ENCODE assay signal across 26 mouse cellular contexts in genomic region chr9:92441468-92441867, GRCm38 (mm10). TPM values are rescaled to one million over a fixed set of nuclear protein-coding genes. Genes with fewer than 3 reads are reported as not detected.
A peak's percentile ranks its signal among the peaks of the same experiment; 100 is the strongest.
DNase-seq lines count a peak whose midpoint lies in the region; ATAC-seq and TF ChIP-seq lines count a peak whose summit lies in the region.
"Had no signal": no experiment of that assay in that cellular context is flagged by ENCODE, and none has a peak within 500 bp of the region (broad histone marks: within the 10 kb centered on the region; RNA-seq: fewer than 3 reads in every experiment).

No protein-coding gene starts in this region.

- no peaks in the 10 kb centered on the region for H3K27me3 ChIP-seq in CH12.LX (replicated peaks)
- H3K27me3 ChIP-seq in intestine, postnatal 0 days (replicated peaks; ENCODE audit: control insufficient read depth, insufficient read depth, low read length), result no peaks in the 10 kb centered on the region
- H3K27me3 ChIP-seq: heart, embryonic 12.5 days; heart, embryonic 15.5 days; hindbrain, embryonic 15.5 days; intestine, embryonic 15.5 days had no signal

- no peaks in the 10 kb centered on the region for H3K36me3 ChIP-seq in CH12.LX (replicated peaks in 1 of 2; ENCODE audit: control insufficient read depth in 1 of 2, insufficient read depth in 1 of 2, low read length in 1 of 2)
- H3K36me3 ChIP-seq in intestine, postnatal 0 days (ENCODE audit: control insufficient read depth, insufficient read depth), result no peaks in the 10 kb centered on the region
- H3K36me3 ChIP-seq: heart, embryonic 12.5 days; heart, embryonic 15.5 days; hindbrain, embryonic 15.5 days; intestine, embryonic 15.5 days had no signal

- no peaks in the 10 kb centered on the region for H3K4me1 ChIP-seq in CH12.LX (ENCODE audit: control insufficient read depth in 1 of 2, insufficient read depth in 2 of 2)
- H3K4me1 ChIP-seq in intestine, postnatal 0 days (replicated peaks; ENCODE audit: control insufficient read depth, insufficient read depth, low read length), result no peaks in the 10 kb centered on the region
- H3K4me1 ChIP-seq: heart, embryonic 12.5 days; heart, embryonic 15.5 days; hindbrain, embryonic 15.5 days; intestine, embryonic 15.5 days had no signal

- no peak for TF ChIP-seq RAD21 in CH12.LX (IDR thresholded peaks at IDR 0.05; ENCODE audit: low read depth, low read length)

- peak; percentile 65; the same call in 1 of the 2 replicates for ATAC-seq in common myeloid progenitor, adult 5-6 weeks (replicated peaks; ENCODE audit: low read depth, poor library complexity, severe bottlenecking)
- ATAC-seq in megakaryocyte, adult 5-6 weeks (ENCODE audit: poor library complexity, severe bottlenecking), result peak; percentile 38; the same call in 1 of the 2 replicates
- peak; percentile 64; the same call in 1 of the 2 replicates for ATAC-seq in megakaryocyte-erythroid progenitor cell, adult 5-6 weeks (replicated peaks; ENCODE audit: low FRiP score, low TSS enrichment, poor library complexity, severe bottlenecking)
- ATAC-seq in intestine, postnatal 0 days, result no peak
- ATAC-seq: CD4-positive, CD25-positive, alpha-beta regulatory T cell, adult 4 months; forebrain, embryonic 14.5 days; forebrain, postnatal 0 days; intestine, embryonic 15.5 days had no signal

- no peaks in the 10 kb centered on the region for H3K79me2 ChIP-seq in CH12.LX (replicated peaks; ENCODE audit: control insufficient read depth, extremely low read depth, insufficient read depth, poor library complexity, severe bottlenecking)

- dilution Hi-C loops in CH12.LX (cut with MboI; ENCODE audit: extremely low pct_ligation_motif_present, extremely low pct_unique_long_range_greater_than_20kb, low sequenced_read_pairs), result no loop called here

- DNase-seq in CH12.LX (ENCODE audit: extremely low read depth), result no peak
- DNase-seq in c-Kit-positive CD71-positive TER-119-positive erythroid progenitor cells, embryonic 14.5 days (ENCODE audit: low spot score), result no peak
- DNase-seq in gastrocnemius, postnatal 4 days (ENCODE audit: low spot score in 2 of 2), result no peak
- no peak for DNase-seq in kidney, postnatal 36 days
- DNase-seq: adrenal gland, adult 2 months; adrenal gland, postnatal 14 days; cerebellum, adult 18-20 months; cerebellum, adult 9-11 months; cerebellum, postnatal 36 days; forebrain, postnatal 0 days; gastrocnemius, adult 2 months; gastrocnemius, postnatal 14 days; heart, adult 18-20 months; heart, postnatal 10 days; heart, postnatal 36 days; kidney, adult 18-20 months had no signal

- no peak for TF ChIP-seq CTCF in CH12.LX (conservative IDR thresholded peaks at IDR 0.05 in 1 of 2, IDR thresholded peaks at IDR 0.05 in 1 of 2; ENCODE audit: low read depth in 2 of 2, low read length in 2 of 2)
- no peak for TF ChIP-seq CTCF in intestine, postnatal 0 days (IDR thresholded peaks at IDR 0.05; ENCODE audit: low read depth)

- H3K4me3 ChIP-seq in CH12.LX (replicated peaks in 1 of 3; ENCODE audit: low read depth in 2 of 3, low read length in 2 of 3, poor library complexity in 1 of 3), result peak overlapping the region in 2 of 3 experiments; percentile 1 to 47
- no peak overlapping the region for H3K4me3 ChIP-seq in intestine, postnatal 0 days (ENCODE audit: low read depth, low read length)
- H3K4me3 ChIP-seq: gastrocnemius, adult 2 months; heart, embryonic 12.5 days; heart, embryonic 15.5 days; hindbrain, embryonic 15.5 days; intestine, embryonic 15.5 days had no signal

- peak overlapping the region; percentile 60 for H3K9ac ChIP-seq in CH12.LX (ENCODE audit: insufficient read depth, low read depth)
- no peak overlapping the region for H3K9ac ChIP-seq in intestine, postnatal 0 days (ENCODE audit: low read depth, low read length)
- H3K9ac ChIP-seq: forebrain, postnatal 0 days; heart, embryonic 12.5 days; heart, embryonic 15.5 days; hindbrain, embryonic 15.5 days; intestine, embryonic 15.5 days had no signal

- no peak overlapping the region for H3K27ac ChIP-seq in CH12.LX (ENCODE audit: insufficient read depth, low read depth)
- no peak overlapping the region for H3K27ac ChIP-seq in intestine, postnatal 0 days (ENCODE audit: low read depth, low read length)
- H3K27ac ChIP-seq: gastrocnemius, adult 2 months; heart, embryonic 15.5 days; hindbrain, embryonic 15.5 days; intestine, embryonic 15.5 days had no signal

- H3K4me2 ChIP-seq in CH12.LX (ENCODE audit: insufficient read depth, low read depth, poor library complexity, severe bottlenecking), result peak overlapping the region; percentile 98
- H3K4me2 ChIP-seq in intestine, postnatal 0 days (replicated peaks; ENCODE audit: low read depth), result no peak overlapping the region
- H3K4me2 ChIP-seq: heart, embryonic 12.5 days; heart, embryonic 15.5 days; hindbrain, embryonic 15.5 days; intestine, embryonic 15.5 days had no signal

- in situ Hi-C loops in CH12.LX (cut with MboI; ENCODE audit: low pct_ligation_motif_present, low pct_unique_long_range_greater_than_20kb, low sequenced_read_pairs), result no loop called here

- no peaks in the 10 kb centered on the region for H3K9me3 ChIP-seq in CH12.LX (replicated peaks; ENCODE audit: low read length)
- no peaks in the 10 kb centered on the region for H3K9me3 ChIP-seq in intestine, postnatal 0 days (ENCODE audit: control insufficient read depth)
- H3K9me3 ChIP-seq: heart, embryonic 12.5 days; heart, embryonic 15.5 days; hindbrain, embryonic 15.5 days; intestine, embryonic 15.5 days had no signal

- no peak for TF ChIP-seq EP300 in CH12.LX (IDR thresholded peaks at IDR 0.05; ENCODE audit: low read length)

- WGBS in intestine, postnatal 0 days, result 71% methylated on average over 4 of the region's 4 CpGs

- TF ChIP-seq POLR2A in CH12.LX (IDR thresholded peaks at IDR 0.05; ENCODE audit: low read depth, low read length), result no peak

TF ChIP-seq in CH12.LX, 34 proteins besides CTCF, POLR2A, EP300 and RAD21:
- no peak for TF ChIP-seq CHD1 (IDR thresholded peaks at IDR 0.05; ENCODE audit: low read depth, low read length)
- no peak for TF ChIP-seq JUND (conservative IDR thresholded peaks at IDR 0.05; ENCODE audit: low read depth, low read length)
- no peak for TF ChIP-seq ZMIZ1 (IDR thresholded peaks at IDR 0.05; ENCODE audit: low read depth, low read length)
- no peak for TF ChIP-seq ZC3H11A (IDR thresholded peaks at IDR 0.05; ENCODE audit: low read depth, low read length)

RNA-seq across cellular contexts. Expression of gene Plscr4, which starts 15.7 kb away (rescaled TPM):
- not detected in 2 replicates for total RNA-seq in CH12.LX (2012; rRNA removed)
- 0.07 TPM in 1 of 2 replicates, not detected in the other for total RNA-seq in CH12.LX (2014; rRNA removed)
- 0.10 TPM in 1 of 2 replicates, not detected in the other for polyA plus RNA-seq in CH12.LX (2012; ENCODE audit: insufficient read length, low read depth)
- total RNA-seq in common myeloid progenitor, adult 5-6 weeks (2017), result 1.2 and 2.8 TPM in 2 replicates
- 0.25 and 0.48 TPM in 2 replicates for total RNA-seq in megakaryocyte, adult 5-6 weeks (2015)
- 0.22 and 0.53 TPM in 2 replicates for total RNA-seq in megakaryocyte, adult 5-6 weeks (2017)
- 2.7 and 6.7 TPM in 2 replicates for total RNA-seq in megakaryocyte-erythroid progenitor cell, adult 5-6 weeks (2014; fragmentation: Nextera tagmentation)
- total RNA-seq in megakaryocyte-erythroid progenitor cell, adult 5-6 weeks (2017), result 1.2 and 5.1 TPM in 2 replicates
- 4.3 and 4.6 TPM in 2 replicates for polyA plus RNA-seq in intestine, postnatal 0 days (2015; fragmentation: Nextera tagmentation; extraction: Ambion mirVana)
- total RNA-seq in gastrocnemius, postnatal 4 days (2021), result 1 to 10 TPM; 7.2 to 8.6 TPM
